Mouse (Mus musculus): ENCODE measurements around the gene Gpr107. TPM values are rescaled to one million over a fixed set of nuclear protein-coding genes. Genes with fewer than 3 reads are reported as not detected.

Gpr107 gene
- total and polyA plus RNA-seq, 3 experiments: 16.4 to 18.3 TPM; not detected in 1

GRCm38 (mm10) chr2:31248856-31249255, 96.7 kb downstream of the Gpr107 start (continued):
- TF ChIP-seq RAD21 (IDR thresholded peaks at IDR 0.05; ENCODE audit: low read depth, low read length): no peak
- no peak for TF ChIP-seq ETS1 (IDR thresholded peaks at IDR 0.05; ENCODE audit: low read depth, low read length)
- no peak for TF ChIP-seq E2F4 (IDR thresholded peaks at IDR 0.05; ENCODE audit: borderline replicate concordance, low read depth, low read length)
- TF ChIP-seq CHD1 (IDR thresholded peaks at IDR 0.05; ENCODE audit: low read depth, low read length): no peak

- Histone ChIP-seq H3K27me3 (ENCODE audit: control insufficient read depth in 1 of 2, insufficient read depth in 2 of 2, low read length in 2 of 2) (no peaks in the 10 kb centered on the region), H3K36me3 (ENCODE audit: control insufficient read depth in 1 of 2, insufficient read depth in 2 of 2, low read length in 2 of 2) (peaks cover 0 to 4% of the 10 kb centered on the region in 2 experiments; a peak in 1 of 4 replicates), H3K9me3 (replicated peaks; ENCODE audit: insufficient read depth, low read length) (no peaks in the 10 kb centered on the region), H3K79me2 (ENCODE audit: control insufficient read depth, insufficient read depth, low read length, poor library complexity) (no peaks in the 10 kb centered on the region), H3K4me3 (ENCODE audit: control insufficient read depth in 1 of 2, insufficient read depth in 1 of 2, low read depth in 2 of 2, low read length in 2 of 2) (no peak overlapping the region), H3K4me1 (ENCODE audit: control insufficient read depth in 1 of 2, insufficient read depth in 2 of 2, low read length in 2 of 2) (peaks cover 3 to 11% of the 10 kb centered on the region in 2 experiments; a peak in 2 of 4 replicates), H3K27ac (ENCODE audit: control insufficient read depth, low read depth, low read length) (no peak overlapping the region), H3K9ac (ENCODE audit: control insufficient read depth, low read depth, low read length, poor library complexity, severe bottlenecking) (no peak overlapping the region)
- TF ChIP-seq POLR2A (IDR thresholded peaks at IDR 0.05; ENCODE audit: control insufficient read depth in 1 of 2, insufficient read depth in 1 of 2, low read depth in 1 of 2, low read length in 2 of 2, poor library complexity in 1 of 2) (no peak), MAX (IDR thresholded peaks at IDR 0.05; ENCODE audit: low read length) (no peak), RAD21 (IDR thresholded peaks at IDR 0.05; ENCODE audit: low read depth, low read length) (no peak), POLR2AphosphoS2 (IDR thresholded peaks at IDR 0.05; ENCODE audit: low read length) (no peak), E2F4 (IDR thresholded peaks at IDR 0.05; ENCODE audit: borderline replicate concordance, low read depth, low read length) (no peak)
- DNase-seq (ENCODE audit: low read depth, low spot score): no peak
Observed at GRCm38 (mm10) chr2:31252167-31252566, 100.1 kb downstream of the Gpr107 start.

GRCm38 (mm10) chr2:31253463-31253862, 101.3 kb downstream of the Gpr107 start:
- Histone ChIP-seq H3K79me2 (ENCODE audit: control insufficient read depth, insufficient read depth, low read length, poor library complexity) (no peaks in the 10 kb centered on the region), H3K27me3 (ENCODE audit: control insufficient read depth in 1 of 2, insufficient read depth in 2 of 2, low read length in 2 of 2) (no peaks in the 10 kb centered on the region), H3K27ac (ENCODE audit: control insufficient read depth, low read depth, low read length) (no peak overlapping the region), H3K36me3 (ENCODE audit: control insufficient read depth in 1 of 2, insufficient read depth in 2 of 2, low read length in 2 of 2) (peaks cover 0 to 2% of the 10 kb centered on the region in 2 experiments; a peak in 1 of 4 replicates), H3K9ac (ENCODE audit: control insufficient read depth, low read depth, low read length, poor library complexity, severe bottlenecking) (no peak overlapping the region), H3K4me1 (ENCODE audit: control insufficient read depth in 1 of 2, insufficient read depth in 2 of 2, low read length in 2 of 2) (peaks cover 2 to 6% of the 10 kb centered on the region in 2 experiments; a peak in 2 of 4 replicates), H3K4me3 (ENCODE audit: control insufficient read depth in 1 of 2, insufficient read depth in 1 of 2, low read depth in 2 of 2, low read length in 2 of 2) (no peak overlapping the region), H3K9me3 (replicated peaks; ENCODE audit: insufficient read depth, low read length) (no peaks in the 10 kb centered on the region)
- DNase-seq (ENCODE audit: low read depth, low spot score): no peak
- TF ChIP-seq TBP (IDR thresholded peaks at IDR 0.05; ENCODE audit: low read depth, low read length) (no peak), ZMIZ1 (IDR thresholded peaks at IDR 0.05; ENCODE audit: low read depth, low read length) (no peak), MEF2A (IDR thresholded peaks at IDR 0.05; ENCODE audit: extremely low read depth, insufficient replicate concordance, low read depth, low read length, poor library complexity, severe bottlenecking) (no peak)

- Histone ChIP-seq H3K4me1 (ENCODE audit: control insufficient read depth in 1 of 2, insufficient read depth in 2 of 2, low read length in 2 of 2) (peaks cover 0 to 4% of the 10 kb centered on the region in 2 experiments; a peak in 1 of 4 replicates), H3K27me3 (ENCODE audit: control insufficient read depth in 1 of 2, insufficient read depth in 2 of 2, low read length in 2 of 2) (no peaks in the 10 kb centered on the region), H3K79me2 (ENCODE audit: control insufficient read depth, insufficient read depth, low read length, poor library complexity) (no peaks in the 10 kb centered on the region), H3K9ac (ENCODE audit: control insufficient read depth, low read depth, low read length, poor library complexity, severe bottlenecking) (no peak overlapping the region), H3K36me3 (ENCODE audit: control insufficient read depth in 1 of 2, insufficient read depth in 2 of 2, low read length in 2 of 2) (no peaks in the 10 kb centered on the region), H3K4me3 (ENCODE audit: control insufficient read depth in 1 of 2, insufficient read depth in 1 of 2, low read depth in 2 of 2, low read length in 2 of 2) (no peak overlapping the region), H3K9me3 (replicated peaks; ENCODE audit: insufficient read depth, low read length) (no peaks in the 10 kb centered on the region), H3K27ac (ENCODE audit: control insufficient read depth, low read depth, low read length) (no peak overlapping the region)
- no peak for DNase-seq (ENCODE audit: low read depth, low spot score)
- no peak for TF ChIP-seq E2F4 (IDR thresholded peaks at IDR 0.05; ENCODE audit: borderline replicate concordance, low read depth, low read length)
Observed at GRCm38 (mm10) chr2:31254806-31255205, 102.7 kb downstream of the Gpr107 start.
